Mouse (Mus musculus): ENCODE data around the gene Crlf1.
A peak's percentile ranks its signal among the peaks of the same experiment; 100 is the strongest.

Crlf1 gene

DNA sequence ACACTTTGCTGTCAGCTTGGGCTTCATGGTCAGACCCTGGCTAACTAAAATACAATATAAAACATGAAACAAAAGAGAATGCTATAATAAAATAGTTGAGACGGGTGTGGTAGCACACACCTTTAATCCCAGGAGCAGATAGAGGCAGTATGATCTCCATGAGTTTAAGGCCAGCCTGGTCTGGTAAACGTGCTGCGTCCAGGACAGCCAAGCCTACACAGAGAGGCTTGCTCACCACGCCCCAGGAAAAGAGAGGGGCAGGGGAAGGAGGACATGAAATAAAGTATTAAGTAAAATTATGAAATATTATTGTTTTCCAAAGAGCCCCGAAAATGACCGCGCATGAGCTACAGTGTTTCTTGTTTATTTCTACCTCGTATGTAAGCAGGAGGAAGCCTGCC is 34.2 kb downstream of the Crlf1 start:
- no peak for DNase-seq

- DNase-seq = peak; percentile 96 to 99
Observed at GRCm38 (mm10) chr8:70527512-70528181, 34.7 kb downstream of the Crlf1 start, which contains the start of the genes Fkbp8 and Kxd1. Fkbp8 (plus strand) TSS chr8:70527724. Kxd1 (minus strand) TSS chr8:70527956.

GRCm38 (mm10) chr8:70528182-70528797 is 35.3 kb downstream of the Crlf1 start:
- no peak for DNase-seq

DNA sequence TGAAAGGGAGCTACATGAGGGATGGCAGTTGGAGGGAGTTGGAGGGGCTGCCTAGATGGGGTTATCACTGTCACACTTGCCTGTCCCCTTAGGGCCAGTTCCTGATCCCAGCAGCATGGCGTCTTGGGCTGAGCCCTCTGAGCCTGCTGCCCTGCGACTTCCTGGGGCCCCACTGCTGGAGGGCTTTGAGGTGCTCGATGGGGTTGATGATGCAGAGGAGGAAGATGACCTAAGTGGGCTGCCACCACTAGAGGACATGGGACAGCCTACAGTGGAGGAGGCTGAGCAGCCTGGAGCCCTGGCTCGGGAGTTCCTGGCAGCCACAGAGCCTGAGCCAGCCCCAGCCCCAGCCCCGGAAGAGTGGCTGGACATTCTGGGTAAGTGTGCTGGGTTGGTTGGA is 36.3 kb downstream of the Crlf1 start:
- no peak for DNase-seq

GRCm38 (mm10) chr8:70529741-70530161 is 36.8 kb downstream of the Crlf1 start:
- DNase-seq = no peak

DNA sequence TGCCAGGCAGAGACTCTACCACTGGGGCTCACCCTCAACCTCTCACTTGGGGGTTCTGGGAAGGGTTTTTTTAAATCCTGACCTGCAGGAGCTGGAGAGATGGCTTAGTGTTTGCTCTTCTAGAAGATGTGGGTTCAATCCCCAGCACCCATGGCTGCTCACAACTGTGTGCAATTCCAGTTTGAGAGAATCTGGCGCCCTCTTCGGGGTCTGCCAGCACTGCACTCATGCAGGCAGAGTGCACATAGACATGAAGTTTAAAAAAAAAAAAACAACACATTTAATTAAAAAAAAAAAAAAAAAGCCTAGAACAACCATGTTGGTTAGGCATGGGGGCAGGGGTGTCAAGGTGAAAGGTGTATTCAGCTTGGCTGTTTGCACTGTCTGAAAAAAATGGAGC is 37.4 kb downstream of the Crlf1 start:
- no peak for DNase-seq

DNA sequence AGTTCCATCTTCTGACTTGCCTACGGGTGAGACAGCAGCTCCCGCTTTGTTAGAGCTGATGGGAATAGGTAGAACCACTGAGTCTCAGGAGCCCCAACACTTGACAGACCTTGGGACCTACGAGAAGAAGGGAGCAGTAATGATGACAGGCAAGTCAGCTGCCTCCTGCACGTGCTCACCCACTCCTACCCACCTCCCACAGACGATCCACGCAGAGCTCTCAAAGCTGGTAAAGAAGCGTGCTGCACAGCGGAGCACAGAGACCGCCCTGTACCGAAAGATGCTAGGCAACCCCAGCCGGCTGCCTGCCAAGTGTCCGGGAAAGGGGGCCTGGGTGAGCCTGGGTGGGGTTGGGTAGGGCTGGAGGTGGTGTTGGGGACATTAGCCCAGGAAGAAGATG is 41.3 kb downstream of the Crlf1 start:
- no peak for DNase-seq

DNA sequence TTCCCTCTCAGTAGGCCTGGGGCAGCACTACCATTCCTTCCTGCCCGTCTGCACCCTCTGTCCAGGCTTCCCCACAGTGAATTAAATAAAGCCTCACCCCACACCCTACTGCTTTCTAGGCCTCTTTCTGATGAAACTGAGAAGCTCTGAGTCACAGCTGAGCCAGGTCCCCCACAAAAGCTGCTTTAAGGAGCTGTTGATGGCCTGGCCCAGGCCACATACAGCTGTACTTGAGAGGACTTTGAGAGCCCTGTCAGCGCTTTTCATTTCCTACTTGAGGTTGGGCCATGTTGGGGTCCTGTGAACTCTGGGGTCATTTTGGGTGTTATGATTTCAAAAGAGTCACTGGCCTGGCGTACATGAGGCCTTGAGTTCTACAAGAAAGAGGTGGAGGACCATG is 42.3 kb downstream of the Crlf1 start:
- DNase-seq = no peak

GRCm38 (mm10) chr8:70535701-70536100 is 42.7 kb downstream of the Crlf1 start:
- no peak for DNase-seq

DNA sequence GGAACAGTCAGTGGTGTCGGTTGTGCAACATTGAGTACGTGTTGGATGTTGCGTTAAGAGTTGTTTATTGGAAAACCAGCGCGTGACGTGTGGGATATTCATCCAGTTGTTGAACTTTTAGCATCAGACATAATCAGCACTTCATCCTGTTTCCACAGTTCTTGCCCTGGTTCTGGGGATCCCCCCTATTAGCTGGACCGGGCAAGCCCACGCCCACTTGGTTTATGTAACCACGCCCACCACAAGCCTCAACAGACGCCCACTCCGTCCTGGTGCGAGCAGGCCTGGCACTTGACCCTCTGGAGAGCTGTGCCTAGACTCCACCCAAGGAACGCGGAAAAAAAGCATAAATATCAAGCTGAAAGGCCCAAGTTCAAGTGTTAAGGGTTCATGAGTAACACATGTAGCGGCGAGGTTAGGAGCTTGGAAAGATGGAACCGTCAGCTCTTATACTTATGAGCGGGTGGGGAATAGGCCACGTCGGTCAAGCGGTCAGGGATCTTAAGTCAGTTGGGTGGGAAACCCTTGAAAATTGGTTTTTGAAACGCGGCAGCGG is 45.1 kb downstream of the Crlf1 start:
- DNase-seq = peak in 1 of 2 experiments; percentile 49

DNA sequence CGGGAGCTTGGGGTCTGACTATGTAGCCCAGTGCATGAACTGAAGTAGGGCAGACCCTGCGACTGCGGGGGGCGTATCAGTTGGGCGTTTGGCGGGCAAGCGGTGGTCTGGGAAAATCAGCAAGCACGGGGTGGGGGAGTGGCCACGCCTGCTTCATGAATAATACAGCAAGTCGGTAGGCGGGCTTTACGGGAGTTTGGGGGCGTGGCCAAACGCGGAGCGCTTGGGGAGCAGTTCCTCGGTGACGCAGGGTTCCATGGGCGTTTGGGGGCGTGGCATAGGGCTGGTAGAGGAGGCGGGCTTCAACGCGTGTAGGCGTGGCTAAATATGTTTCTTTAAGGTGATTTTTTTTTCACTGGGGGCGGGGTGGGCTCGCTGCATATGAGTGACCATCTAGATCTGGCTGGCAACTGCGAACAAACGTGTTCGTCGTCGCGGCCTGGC is 45.7 kb downstream of the Crlf1 start:
- DNase-seq = peak; percentile 99 to 100

DNA sequence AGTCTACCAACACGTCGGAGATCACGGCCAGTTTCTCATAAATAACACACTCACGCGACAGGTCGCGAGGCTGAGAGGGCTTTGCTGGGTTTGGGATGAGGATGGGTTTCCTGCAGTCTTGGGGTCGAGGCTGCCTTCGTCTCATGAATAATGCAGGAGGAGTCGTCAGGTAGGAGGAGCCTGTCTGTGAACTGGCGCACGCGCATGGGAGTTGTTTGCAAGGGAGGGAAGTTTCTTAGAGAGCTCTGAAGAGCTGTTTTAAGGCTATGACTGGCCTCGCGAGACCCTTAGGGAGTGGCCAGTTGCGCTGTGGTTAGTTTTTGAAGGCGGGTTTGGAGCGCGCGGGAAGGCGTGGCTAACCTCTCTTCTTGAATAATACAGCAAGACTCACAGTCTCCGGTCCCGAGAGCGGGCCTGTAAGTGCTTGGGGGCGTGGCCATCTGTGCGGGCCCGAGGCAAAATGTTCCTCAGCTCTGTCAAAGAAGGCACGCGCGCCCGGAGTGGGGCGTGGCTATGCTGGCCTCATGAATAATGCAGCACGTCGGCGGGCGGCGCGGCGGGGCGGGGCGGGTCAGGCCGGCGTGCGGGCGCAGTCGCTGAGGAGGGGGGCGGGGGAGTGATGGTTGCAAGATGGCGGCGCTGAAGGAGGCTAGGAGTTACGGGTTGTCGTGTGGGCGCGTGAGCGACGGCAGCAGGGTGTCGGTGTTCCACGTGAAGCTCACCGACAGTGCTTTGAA is 46.3 kb downstream of the Crlf1 start, which contains the start of gene Ell:
Gene Ell, plus strand, starts transcription at position 381 of the 737 bp plus-strand sequence.
- peak; percentile 98 to 99 for DNase-seq

DNA sequence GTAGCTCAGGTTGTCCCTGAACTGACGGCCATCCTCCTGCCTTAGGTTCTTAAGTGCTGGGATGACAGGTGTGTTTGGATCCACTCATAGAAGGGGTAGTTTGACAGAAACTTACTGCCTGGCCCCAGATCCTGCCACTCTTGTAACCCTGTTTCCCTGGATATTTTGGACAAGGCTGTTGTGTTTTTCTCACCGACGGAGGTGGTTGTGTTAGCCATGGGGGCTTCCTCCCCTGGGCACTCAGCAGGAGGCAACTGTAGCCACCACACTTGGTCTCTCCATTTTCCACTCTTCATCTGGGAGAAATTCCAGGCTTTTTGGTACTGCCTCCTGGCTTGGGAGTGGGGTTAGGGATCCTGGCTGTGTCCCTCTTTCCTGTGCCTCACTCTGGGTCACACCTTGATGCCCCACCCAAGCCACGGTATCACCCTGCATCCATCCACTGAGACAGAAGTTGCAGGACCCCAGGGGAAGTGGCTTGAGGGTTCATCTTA is 47.1 kb downstream of the Crlf1 start:
- DNase-seq = no peak

GRCm38 (mm10) chr8:70540507-70541071 is 47.6 kb downstream of the Crlf1 start:
- no peak for DNase-seq

DNA sequence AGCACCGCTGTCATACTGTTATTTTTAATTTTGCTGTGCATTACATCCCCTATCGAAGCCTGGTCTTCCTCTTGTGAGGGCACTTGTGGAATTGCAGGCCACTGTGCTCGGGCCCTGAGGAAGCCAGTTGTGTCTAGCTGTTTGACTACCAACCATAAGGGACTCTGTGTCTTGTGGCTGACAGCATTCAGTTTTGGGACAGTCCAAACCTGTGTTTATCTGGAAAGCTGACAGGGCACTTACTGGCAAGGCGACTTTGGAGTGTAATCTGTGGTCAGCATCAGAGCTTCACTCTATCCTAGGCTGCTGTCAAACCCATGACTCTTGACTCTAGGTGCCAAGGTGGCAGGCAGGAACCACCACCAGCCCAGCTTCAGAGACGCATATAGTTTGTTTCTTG is 48.1 kb downstream of the Crlf1 start:
- DNase-seq = no peak

DNA sequence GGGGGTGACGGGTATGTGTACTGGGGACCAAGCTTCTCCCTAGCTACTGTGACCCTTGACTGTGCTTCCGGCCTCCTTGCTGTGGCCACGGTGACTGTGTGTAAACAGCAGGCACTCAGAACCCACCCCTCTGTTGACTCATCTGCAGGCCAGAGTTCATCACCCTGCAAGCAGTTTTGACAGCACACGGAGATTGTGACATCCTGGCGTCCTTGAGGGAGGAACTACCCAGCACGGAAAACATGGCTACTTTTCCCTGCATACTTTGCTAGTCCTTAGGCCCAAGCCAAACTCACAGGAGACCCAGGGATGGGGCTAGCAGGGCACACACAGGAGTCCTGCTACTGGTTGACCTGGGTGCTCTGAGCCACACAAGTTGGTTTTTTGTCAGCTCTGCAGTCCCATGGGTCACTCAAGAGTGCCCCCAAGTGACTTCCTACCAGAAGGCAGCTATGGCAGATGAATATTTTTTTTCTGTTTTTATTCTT is 51.3 kb downstream of the Crlf1 start:
- no peak for DNase-seq

GRCm38 (mm10) chr8:70546412-70546811 is 53.5 kb downstream of the Crlf1 start:
- no peak for DNase-seq

DNA sequence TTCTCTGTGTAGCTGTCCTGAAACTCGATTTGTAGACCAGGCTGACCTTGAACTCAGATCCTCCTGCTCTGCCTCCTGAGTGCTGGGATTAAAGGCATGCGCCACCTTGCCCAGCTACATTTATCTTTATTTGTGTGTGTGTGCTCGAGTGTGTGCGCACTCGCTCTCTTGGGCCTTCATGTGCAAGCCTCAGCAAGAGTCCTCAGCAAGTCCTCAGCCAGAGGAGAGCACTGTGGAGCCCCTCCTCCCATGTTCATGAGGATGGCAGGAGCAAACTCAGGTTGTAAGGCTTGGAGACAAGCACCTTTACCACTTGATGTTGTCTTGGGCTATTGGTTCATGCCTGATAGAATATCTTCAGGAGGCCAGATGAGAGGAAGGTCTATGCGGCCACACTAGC is 54.8 kb downstream of the Crlf1 start:
- no peak for DNase-seq

GRCm38 (mm10) chr8:70549412-70550184 is 56.6 kb downstream of the Crlf1 start:
- no peak for DNase-seq

- DNase-seq = no peak
Observed at GRCm38 (mm10) chr8:70551558-70552161, 58.7 kb downstream of the Crlf1 start.

DNA sequence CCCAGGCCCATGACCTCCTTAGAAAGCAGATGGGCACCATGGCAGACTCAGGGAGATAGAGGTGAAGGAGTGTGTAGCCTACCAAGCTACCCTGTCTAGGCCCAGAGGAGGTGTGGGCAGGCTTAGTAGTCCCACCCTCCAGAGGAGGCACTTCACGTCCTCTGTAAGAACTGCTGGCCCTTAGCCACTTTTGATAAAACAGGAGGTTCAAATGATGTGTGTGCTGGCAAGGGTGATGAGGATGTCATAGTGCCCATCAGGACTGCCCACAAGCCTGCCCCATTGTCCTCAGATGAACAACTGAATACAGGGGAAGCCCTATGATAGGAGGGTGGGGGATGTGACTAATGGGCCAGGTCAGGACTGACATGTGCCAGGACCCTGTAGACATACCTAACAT is 59.9 kb downstream of the Crlf1 start:
- DNase-seq = no peak
